In the genomic region with DNA sequence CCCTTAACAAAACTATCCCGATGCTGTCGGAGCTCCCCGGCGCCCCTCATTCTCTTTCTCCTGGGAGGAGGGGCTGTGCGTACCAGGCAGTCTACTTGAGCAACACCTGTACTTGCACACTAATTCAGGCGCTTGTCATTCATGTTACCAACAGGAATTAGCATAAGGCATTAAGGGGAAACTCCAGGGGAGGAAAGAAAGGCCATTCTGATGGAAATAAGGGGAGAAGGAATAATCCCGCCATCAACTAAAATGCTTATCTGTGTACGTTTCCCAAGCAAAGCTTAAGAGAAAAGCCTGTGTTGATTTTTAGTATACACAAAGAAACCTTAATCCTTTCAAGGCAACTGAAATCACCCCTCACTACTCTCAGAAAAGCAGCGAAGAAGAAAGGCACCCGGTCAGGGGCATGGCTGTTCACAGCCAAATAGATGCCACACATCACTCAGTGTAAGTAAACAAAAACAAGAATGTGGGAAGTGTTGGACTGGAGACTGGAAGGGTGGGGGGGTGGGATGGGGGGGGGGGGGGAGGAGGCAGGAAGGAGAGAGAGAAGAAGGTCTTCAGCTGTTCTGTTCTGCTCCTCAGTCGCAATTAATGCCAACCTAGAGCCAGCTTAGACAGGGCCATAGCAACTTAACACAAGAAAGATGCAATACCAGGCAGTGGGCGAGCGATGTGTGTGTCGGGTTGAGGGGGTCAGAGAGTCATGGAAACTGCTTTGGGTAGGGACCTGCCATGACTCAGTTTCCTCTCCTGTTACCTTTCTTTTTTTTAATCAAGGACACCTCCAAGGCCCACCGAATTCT, we compare ENCODE assay signal across 15 mouse cellular contexts.
DNase-seq lines count a peak whose midpoint lies in the region; ATAC-seq lines count a peak whose summit lies in the region.
"Had no signal": no experiment of that assay in that cellular context is flagged by ENCODE, and none has a peak within 500 bp of the region (broad histone marks: within the 10 kb centered on the region; RNA-seq: fewer than 3 reads in every experiment).

No protein-coding gene starts in this region.

- H3K27ac ChIP-seq in embryonic facial prominence, embryonic 10.5 days (replicated peaks) = no peak overlapping the region
- peak overlapping the region; percentile 40; the same call in 1 of the 2 replicates for H3K27ac ChIP-seq in forebrain, embryonic 14.5 days (ENCODE audit: low read depth, low read length)
- no peak overlapping the region for H3K27ac ChIP-seq in limb, embryonic 12.5 days
- no peak overlapping the region; the same call in 1 of the 2 replicates for H3K27ac ChIP-seq in neural tube, embryonic 12.5 days
- H3K27ac ChIP-seq: embryonic facial prominence, embryonic 15.5 days had no signal

- peak overlapping the region; percentile 46 for H3K9ac ChIP-seq in forebrain, embryonic 14.5 days (ENCODE audit: low read length)
- H3K9ac ChIP-seq in limb, embryonic 12.5 days (replicated peaks) = no peak overlapping the region
- H3K9ac ChIP-seq in neural tube, embryonic 12.5 days = 0 out of 2 replicates have a peak overlapping the region, but pooled peaks have one; percentile 38
- H3K9ac ChIP-seq: embryonic facial prominence, embryonic 15.5 days; heart, embryonic 12.5 days had no signal

- peak overlapping the region; percentile 19; the same call in 1 of the 2 replicates for H3K4me3 ChIP-seq in embryonic facial prominence, embryonic 10.5 days
- peak overlapping the region; percentile 25 for H3K4me3 ChIP-seq in forebrain, embryonic 14.5 days (ENCODE audit: low read depth, low read length)
- peak overlapping the region; percentile 13; the same call in 1 of the 2 replicates for H3K4me3 ChIP-seq in limb, embryonic 12.5 days (replicated peaks)
- H3K4me3 ChIP-seq in neural tube, embryonic 12.5 days = peak overlapping the region; percentile 22
- H3K4me3 ChIP-seq: embryonic facial prominence, embryonic 15.5 days; heart, embryonic 12.5 days had no signal

- WGBS in embryonic facial prominence, embryonic 10.5 days = 46% methylated on average over 15 of the region's 15 CpGs
- WGBS in forebrain, embryonic 14.5 days = 6% methylated on average over 15 of the region's 15 CpGs
- WGBS in limb, embryonic 12.5 days = 61% methylated on average over 15 of the region's 15 CpGs
- WGBS in neural tube, embryonic 12.5 days = 23% methylated on average over 15 of the region's 15 CpGs

- H3K4me1 ChIP-seq in embryonic facial prominence, embryonic 10.5 days = peaks cover 75% of the 10 kb centered on the region
- peaks cover 59% of the 10 kb centered on the region for H3K4me1 ChIP-seq in forebrain, embryonic 14.5 days (ENCODE audit: control insufficient read depth, insufficient read depth, low read length)
- H3K4me1 ChIP-seq in limb, embryonic 12.5 days (replicated peaks) = peaks cover 71% of the 10 kb centered on the region
- H3K4me1 ChIP-seq in neural tube, embryonic 12.5 days = peaks cover 66% of the 10 kb centered on the region

- no peaks in the 10 kb centered on the region for H3K9me3 ChIP-seq in embryonic facial prominence, embryonic 10.5 days
- H3K9me3 ChIP-seq in forebrain, embryonic 14.5 days (replicated peaks; ENCODE audit: control insufficient read depth, low read length) = no peaks in the 10 kb centered on the region
- H3K9me3 ChIP-seq in limb, embryonic 12.5 days = no peaks in the 10 kb centered on the region
- H3K9me3 ChIP-seq in neural tube, embryonic 12.5 days = no peaks in the 10 kb centered on the region
- H3K9me3 ChIP-seq: embryonic facial prominence, embryonic 15.5 days; heart, embryonic 12.5 days had no signal

- ATAC-seq in forebrain, embryonic 14.5 days = peak; percentile 84
- ATAC-seq in limb, embryonic 12.5 days (ENCODE audit: insufficient number of reproducible peaks, insufficient read depth, low FRiP score, low TSS enrichment, low read depth) = no peak
- peak; percentile 70 for ATAC-seq in neural tube, embryonic 12.5 days (ENCODE audit: low FRiP score, low read depth)

- peak overlapping the region; percentile 75 for H3K4me2 ChIP-seq in forebrain, embryonic 14.5 days (ENCODE audit: low read length)
- peak overlapping the region; percentile 37 for H3K4me2 ChIP-seq in limb, embryonic 12.5 days
- peak overlapping the region; percentile 59 for H3K4me2 ChIP-seq in neural tube, embryonic 12.5 days (replicated peaks)
- H3K4me2 ChIP-seq: embryonic facial prominence, embryonic 15.5 days; heart, embryonic 12.5 days had no signal

- no peaks in the 10 kb centered on the region for H3K27me3 ChIP-seq in embryonic facial prominence, embryonic 10.5 days (replicated peaks; ENCODE audit: low read depth, poor library complexity, severe bottlenecking)
- no peaks in the 10 kb centered on the region for H3K27me3 ChIP-seq in forebrain, embryonic 14.5 days (replicated peaks; ENCODE audit: control insufficient read depth, insufficient read depth, low read length)
- no peaks in the 10 kb centered on the region for H3K27me3 ChIP-seq in limb, embryonic 12.5 days
- no peaks in the 10 kb centered on the region for H3K27me3 ChIP-seq in neural tube, embryonic 12.5 days (replicated peaks)
- H3K27me3 ChIP-seq: CH12.LX; embryonic facial prominence, embryonic 15.5 days; heart, embryonic 12.5 days had no signal

- no peak for DNase-seq in embryonic facial prominence, embryonic 10.5 days (ENCODE audit: low spot score)
- peak; percentile 78 for DNase-seq in forebrain, embryonic 14.5 days (ENCODE audit: low spot score)
- DNase-seq in kidney, postnatal 25 days = no peak
- DNase-seq in spleen, postnatal 36 days (ENCODE audit: low spot score in 2 of 2) = no peak
- no peak for DNase-seq in cerebellum, postnatal 36 days
- DNase-seq: adrenal gland, postnatal 36 days; cerebellum, adult 2 months; lung, adult 18-20 months; right cerebral cortex, postnatal 25 days; thymus, postnatal 25 days had no signal

- peaks cover 62% of the 10 kb centered on the region for H3K36me3 ChIP-seq in embryonic facial prominence, embryonic 10.5 days (replicated peaks)
- peaks cover 13% of the 10 kb centered on the region for H3K36me3 ChIP-seq in forebrain, embryonic 14.5 days (ENCODE audit: control insufficient read depth, insufficient read depth, low read length)
- peaks cover 35% of the 10 kb centered on the region for H3K36me3 ChIP-seq in limb, embryonic 12.5 days
- peaks cover 7% of the 10 kb centered on the region for H3K36me3 ChIP-seq in neural tube, embryonic 12.5 days
